Mouse (Mus musculus): ENCODE measurements around the gene Olfr707.
"Not testable (repeated sequence)": the region's sequence is repeated elsewhere in the genome, so short reads cannot be mapped to it uniquely, and the experiment has no call there.

DNA sequence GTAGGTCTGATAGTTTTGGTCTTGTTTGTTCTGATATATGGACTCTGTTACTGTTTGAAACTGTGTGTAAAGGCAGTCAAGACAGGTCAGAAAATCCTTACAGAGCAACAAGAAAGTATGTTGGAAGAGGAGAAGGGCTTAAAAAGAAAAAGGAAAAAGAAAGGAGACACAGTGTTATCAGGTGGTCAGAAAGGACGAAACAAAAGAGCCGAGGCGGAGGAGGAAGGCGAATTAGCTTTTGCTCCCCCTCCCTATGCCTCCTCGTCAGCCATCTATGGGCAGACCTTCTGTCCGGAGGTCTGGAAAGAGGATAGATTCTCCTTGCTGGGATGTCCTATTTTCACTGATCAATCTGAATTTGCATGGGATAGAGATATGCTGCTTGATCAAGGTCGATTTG lies 19.9 kb upstream of the Olfr707 start:
- TF ChIP-seq POLR2A (IDR thresholded peaks at IDR 0.05; ENCODE audit: borderline replicate concordance, low read depth, low read length); CTCF (IDR thresholded peaks at IDR 0.05; ENCODE audit: low read depth, low read length): not testable (repeated sequence)

All from bone marrow macrophage, adult 2 months (primary cell).